ENCODE assay signal across 8 mouse cellular contexts in the genomic region with DNA sequence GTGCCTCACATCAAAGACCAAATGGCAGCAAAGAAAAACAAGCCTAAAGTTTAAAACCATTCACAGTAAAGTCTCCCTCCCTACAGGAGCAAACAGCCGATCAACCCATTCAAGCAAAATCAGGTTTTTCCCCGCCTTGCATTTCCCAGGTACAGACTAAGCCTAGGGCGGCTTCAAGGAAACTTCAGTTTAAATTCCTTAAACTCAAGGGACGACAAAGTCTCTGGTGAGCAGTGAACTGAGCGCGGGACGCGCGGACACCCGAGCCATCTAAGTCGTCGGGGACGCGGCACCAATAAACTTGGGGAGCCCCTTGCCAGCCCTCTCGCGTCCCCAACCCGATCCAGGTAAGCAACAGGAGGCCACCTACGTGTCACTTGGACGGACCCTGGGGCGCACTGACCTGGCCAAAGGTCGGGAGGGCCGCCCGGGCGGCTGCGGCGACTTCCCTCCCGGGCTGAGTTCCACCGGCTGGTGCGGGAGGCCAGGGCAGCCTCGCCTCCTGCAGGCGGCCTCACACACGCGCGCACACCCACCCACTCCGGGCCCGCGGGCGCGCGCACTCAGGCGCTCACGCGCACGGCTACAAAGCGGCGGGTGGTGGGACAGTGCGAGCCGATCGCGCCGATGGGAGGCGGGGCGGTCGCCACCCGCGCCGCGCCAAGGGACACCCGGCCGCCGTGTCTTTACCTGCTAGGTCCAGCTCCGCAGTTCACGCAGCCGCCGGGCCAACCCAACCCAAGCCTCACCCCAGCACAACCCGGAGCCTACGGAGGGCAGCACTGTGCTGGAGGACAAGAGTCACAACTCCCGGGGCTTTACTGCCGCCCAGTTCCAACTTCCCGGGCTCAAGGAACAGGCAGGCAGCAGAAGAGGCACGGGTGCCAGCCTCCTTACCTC. TPM values are rescaled to one million over a fixed set of nuclear protein-coding genes. Genes with fewer than 3 reads are reported as not detected.
DNase-seq lines count a peak whose midpoint lies in the region; ATAC-seq and TF ChIP-seq lines count a peak whose summit lies in the region.

No protein-coding gene starts in this region.

- H3K36me3 ChIP-seq in forebrain, embryonic 10.5 days (replicated peaks) = peaks cover 4% of the 10 kb centered on the region
- H3K36me3 ChIP-seq in heart, embryonic 15.5 days = no peaks in the 10 kb centered on the region

- peak overlapping the region; percentile 97 for H3K4me2 ChIP-seq in heart, embryonic 15.5 days

- peak; percentile 88 for ATAC-seq in heart, embryonic 15.5 days (replicated peaks; ENCODE audit: insufficient number of reproducible peaks, insufficient read depth, low FRiP score, low read depth)

- H3K4me3 ChIP-seq in bone marrow macrophage, adult 2 months (ENCODE audit: insufficient read depth, low read length) = peak overlapping the region; percentile 67
- peak overlapping the region; percentile 76 for H3K4me3 ChIP-seq in forebrain, embryonic 10.5 days
- peak overlapping the region; percentile 80 for H3K4me3 ChIP-seq in heart, embryonic 15.5 days
- peak overlapping the region; percentile 53 for H3K4me3 ChIP-seq in lung, adult 2 months (replicated peaks; ENCODE audit: extremely low read depth, low read depth, low read length)
- peak overlapping the region; percentile 55 for H3K4me3 ChIP-seq in olfactory bulb, adult 2 months (ENCODE audit: insufficient read depth, low read depth, low read length)

- WGBS in forebrain, embryonic 10.5 days = under 1% methylated on average over 71 of the region's 71 CpGs
- under 1% methylated on average over 71 of the region's 71 CpGs for WGBS in heart, embryonic 15.5 days
- WGBS in lung, adult 2 months = 1% methylated on average over 71 of the region's 71 CpGs
- under 1% methylated on average over 71 of the region's 71 CpGs for WGBS in olfactory bulb, adult 2 months

- H3K27ac ChIP-seq in bone marrow macrophage, adult 2 months (ENCODE audit: insufficient read depth, low read depth, low read length) = no peak overlapping the region
- peak overlapping the region; percentile 94 for H3K27ac ChIP-seq in forebrain, embryonic 10.5 days
- H3K27ac ChIP-seq in heart, embryonic 15.5 days = peak overlapping the region; percentile 61
- H3K27ac ChIP-seq in olfactory bulb, adult 2 months (ENCODE audit: insufficient read depth, low read depth, low read length) = no peak overlapping the region

- peak; percentile 73 for DNase-seq in 3T3-L1 (ENCODE audit: low read depth, low spot score)
- DNase-seq in forebrain, embryonic 10.5 days (ENCODE audit: extremely low spot score, low spot score) = peak; percentile 75
- DNase-seq in kidney, postnatal 25 days = peak; percentile 70 to 88
- peak; percentile 54 for DNase-seq in lung, adult 2 months
- peak; percentile 63 for DNase-seq in thymus, postnatal 0 days (ENCODE audit: low spot score)

- H3K27me3 ChIP-seq in forebrain, embryonic 10.5 days (ENCODE audit: poor library complexity, severe bottlenecking) = peaks cover 5% of the 10 kb centered on the region; the same call in 1 of the 2 replicates
- H3K27me3 ChIP-seq in heart, embryonic 15.5 days = no peaks in the 10 kb centered on the region

- no peaks in the 10 kb centered on the region for H3K9me3 ChIP-seq in forebrain, embryonic 10.5 days
- H3K9me3 ChIP-seq in heart, embryonic 15.5 days (replicated peaks) = no peaks in the 10 kb centered on the region

- H3K4me1 ChIP-seq in bone marrow macrophage, adult 2 months (ENCODE audit: control insufficient read depth, insufficient read depth, low read length) = no peaks in the 10 kb centered on the region; the same call in 1 of the 2 replicates
- H3K4me1 ChIP-seq in forebrain, embryonic 10.5 days = peaks cover 64% of the 10 kb centered on the region
- H3K4me1 ChIP-seq in heart, embryonic 15.5 days (replicated peaks) = peaks cover 3% of the 10 kb centered on the region
- H3K4me1 ChIP-seq in lung, adult 2 months (ENCODE audit: control insufficient read depth, insufficient read depth, low read length) = no peaks in the 10 kb centered on the region; the same call in 1 of the 2 replicates
- peaks cover 8% of the 10 kb centered on the region for H3K4me1 ChIP-seq in olfactory bulb, adult 2 months (ENCODE audit: control insufficient read depth, insufficient read depth, low read length)

- no peak for TF ChIP-seq POLR2A in bone marrow macrophage, adult 2 months (IDR thresholded peaks at IDR 0.05; ENCODE audit: borderline replicate concordance, low read depth, low read length)
- TF ChIP-seq POLR2A in lung, adult 2 months (IDR thresholded peaks at IDR 0.05; ENCODE audit: borderline replicate concordance, extremely low read depth, low read depth, low read length) = no peak
- no peak for TF ChIP-seq POLR2A in olfactory bulb, adult 2 months (IDR thresholded peaks at IDR 0.05; ENCODE audit: insufficient read depth, low read depth, low read length)

- H3K9ac ChIP-seq in heart, embryonic 15.5 days = peak overlapping the region; percentile 64

- TF ChIP-seq CTCF in bone marrow macrophage, adult 2 months (IDR thresholded peaks at IDR 0.05; ENCODE audit: low read depth, low read length) = no peak
- TF ChIP-seq CTCF in lung, adult 2 months (IDR thresholded peaks at IDR 0.05; ENCODE audit: insufficient read depth, low read length) = no peak
- no peak for TF ChIP-seq CTCF in olfactory bulb, adult 2 months (IDR thresholded peaks at IDR 0.05; ENCODE audit: insufficient read depth, low read depth, low read length)

RNA-seq across cellular contexts. Expression of gene Lpar1, which starts 0.7 kb away (rescaled TPM):
- 5.5 and 6.3 TPM in 2 replicates for polyA plus RNA-seq in bone marrow macrophage, adult 2 months (2012; ENCODE audit: insufficient read depth, insufficient read length, missing spikeins)
- polyA plus RNA-seq in forebrain, embryonic 10.5 days (2016; fragmentation: Nextera tagmentation; extraction: Ambion mirVana) = 60.9 and 63.8 TPM in 2 replicates
- polyA plus RNA-seq in heart, embryonic 15.5 days (2015; fragmentation: Nextera tagmentation; extraction: Ambion mirVana) = 18.7 and 22.5 TPM in 2 replicates
- 27.8 and 29.0 TPM in 2 replicates for polyA plus RNA-seq in lung, adult 2 months (2012; rRNA removed)
- not detected in 2 replicates for polyA plus RNA-seq in olfactory bulb, adult 2 months (2012; ENCODE audit: insufficient read depth, insufficient read length, low replicate concordance, missing spikeins)
- 24.2 and 26.5 TPM in 2 replicates for polyA plus RNA-seq in thymus, postnatal 0 days (2015; fragmentation: Nextera tagmentation; extraction: Ambion mirVana)

Comparison
In these comparisons a context has a peak if more than half of its experiments do, and no peak if none do; other contexts are left out.
1. H3K27ac ChIP-seq: peak in forebrain, embryonic 10.5 days (single experiment) and heart, embryonic 15.5 days (single experiment); none in bone marrow macrophage, adult 2 months (single experiment) and olfactory bulb, adult 2 months (single experiment).
2. Peak in every context shown above with its lines, with median percentiles within 50 percentile points of each other: DNase-seq and H3K4me3 ChIP-seq.